Comparison of ENCODE assay signal across 18 mouse cellular contexts in the genomic region with DNA sequence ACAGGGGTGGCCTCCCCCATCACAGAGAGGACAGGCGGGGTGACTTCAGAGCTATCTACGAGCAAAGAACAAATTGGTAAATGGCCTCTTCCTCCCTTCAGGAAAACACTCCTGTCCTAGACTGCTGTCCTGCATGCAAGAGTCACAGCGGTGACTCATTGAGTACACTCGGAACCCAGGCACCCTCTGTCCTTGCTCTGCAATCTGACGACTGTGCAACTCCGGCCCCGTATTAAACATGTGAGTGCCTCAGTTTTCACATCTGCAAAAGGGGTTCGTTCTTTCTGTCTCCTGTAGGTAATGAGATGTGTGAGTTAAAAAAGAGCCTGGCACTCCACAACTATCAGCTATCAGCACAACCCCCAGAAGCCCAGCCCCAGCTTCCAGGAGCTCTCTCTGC.
"Had no signal": no experiment of that assay in that cellular context is flagged by ENCODE, and none has a peak within 500 bp of the region (broad histone marks: within the 10 kb centered on the region; RNA-seq: fewer than 3 reads in every experiment).

No protein-coding gene starts in this region.

- H3K4me3 ChIP-seq: lung, embryonic 15.5 days; megakaryocyte, embryonic 14.5 days; midbrain, embryonic 13.5 days; midbrain, embryonic 15.5 days; myocyte; neural tube, embryonic 13.5 days; neural tube, embryonic 15.5 days; stomach, embryonic 15.5 days had no signal

- H3K4me2 ChIP-seq: lung, embryonic 15.5 days; midbrain, embryonic 11.5 days; midbrain, embryonic 13.5 days; midbrain, embryonic 15.5 days; neural tube, embryonic 13.5 days; neural tube, embryonic 15.5 days; stomach, embryonic 15.5 days had no signal

- H3K9me3 ChIP-seq: lung, embryonic 15.5 days; megakaryocyte, embryonic 14.5 days; midbrain, embryonic 13.5 days; midbrain, embryonic 15.5 days; neural tube, embryonic 13.5 days; neural tube, embryonic 15.5 days; stomach, embryonic 15.5 days had no signal

- H3K9ac ChIP-seq: lung, embryonic 15.5 days; midbrain, embryonic 13.5 days; midbrain, embryonic 15.5 days; neural tube, embryonic 13.5 days; neural tube, embryonic 15.5 days; stomach, embryonic 15.5 days had no signal

- ATAC-seq: midbrain, embryonic 13.5 days; midbrain, embryonic 15.5 days had no signal

- H3K27ac ChIP-seq: macrophage; midbrain, embryonic 13.5 days; midbrain, embryonic 15.5 days; neural tube, embryonic 13.5 days; neural tube, embryonic 15.5 days; stomach, embryonic 15.5 days; stomach, postnatal 0 days had no signal

- H3K27me3 ChIP-seq: lung, embryonic 15.5 days; megakaryocyte, embryonic 14.5 days; midbrain, embryonic 13.5 days; midbrain, embryonic 15.5 days; neural tube, embryonic 13.5 days; neural tube, embryonic 15.5 days; stomach, embryonic 15.5 days had no signal

- DNase-seq: lung, postnatal 14 days; retina, postnatal 1 day; right cerebral cortex, adult 18-20 months; right cerebral cortex, postnatal 25 days; thymus, adult 2 months; thymus, postnatal 25 days; thymus, postnatal 4 days had no signal

- H3K4me1 ChIP-seq: midbrain, embryonic 15.5 days; neural tube, embryonic 13.5 days; neural tube, embryonic 15.5 days had no signal
